Mouse (Mus musculus) embryonic fibroblast, embryonic 13.5 days (primary cell): ENCODE results near the gene Hpse2. TPM values are rescaled to one million over a fixed set of nuclear protein-coding genes. Genes with fewer than 3 reads are reported as not detected.

Experiments
- H3K27ac ChIP-seq: 2 replicates; pipeline ENCODE4 v1.5.1; 2012; ENCODE audit warnings: low read length, control low read depth, inconsistent platforms; ENCODE audit not compliant: insufficient read depth
- H3K4me1 ChIP-seq: 2 replicates; pipeline ENCODE4 v1.6.1; 2011; ENCODE audit warnings: low read length; ENCODE audit not compliant: control insufficient read depth, insufficient read depth
- H3K4me3 ChIP-seq: 2 replicates; pipeline ENCODE4 v1.5.1; 2011; ENCODE audit warnings: mild to moderate bottlenecking, control low read depth, low read length; ENCODE audit not compliant: insufficient read depth
- CTCF ChIP-seq: IDR thresholded peaks from 2 replicates; pipeline ENCODE4 v1.5.1; 2011; ENCODE audit warnings: mild to moderate bottlenecking, control low read depth, low read length, moderate library complexity, borderline replicate concordance; ENCODE audit not compliant: insufficient read depth
- POLR2A ChIP-seq: IDR thresholded peaks from 2 replicates; pipeline ENCODE4 v1.6.1; 2011; ENCODE audit warnings: low read depth, mild to moderate bottlenecking, control low read depth, low read length, moderate library complexity
- polyA plus RNA-seq: library from polyadenylated mRNA; stranded (reverse); fragments of >200 nt; gene quantifications from 2 replicates; pipeline ENCODE4 v1.2.4, GENCODE M21; 2011; ENCODE audit warnings: low read depth; ENCODE audit not compliant: missing spikeins, insufficient read length

Gene Hpse2
- polyA plus RNA-seq, 1 experiment: 1.6 TPM

- TF ChIP-seq POLR2A: no peak
- TF ChIP-seq CTCF: no peak
- H3K4me3 ChIP-seq: no peak overlapping the region
- peaks cover 8% of the 10 kb centered on the region for H3K4me1 ChIP-seq
- H3K27ac ChIP-seq: no peak overlapping the region
Observed at GRCm38 (mm10) chr19:42985372-42986314, 402.5 kb downstream of the Hpse2 start.

- TF ChIP-seq CTCF: no peak
- TF ChIP-seq POLR2A: no peak
- Histone ChIP-seq H3K27ac (no peak overlapping the region), H3K4me3 (no peak overlapping the region), H3K4me1 (peaks cover 4% of the 10 kb centered on the region; the same call in 1 of the 2 replicates)
Observed at GRCm38 (mm10) chr19:42980537-42980936, 407.6 kb downstream of the Hpse2 start.

GRCm38 (mm10) chr19:42977938-42978337, 410.2 kb downstream of the Hpse2 start:
- Histone ChIP-seq H3K4me1 (no peaks in the 10 kb centered on the region), H3K4me3 (no peak overlapping the region), H3K27ac (no peak overlapping the region)
- TF ChIP-seq CTCF (no peak), POLR2A (no peak)

GRCm38 (mm10) chr19:42973740-42974139, 414.4 kb downstream of the Hpse2 start:
- H3K27ac ChIP-seq: no peak overlapping the region
- TF ChIP-seq CTCF (no peak), POLR2A (no peak)
- H3K4me3 ChIP-seq: no peak overlapping the region
- no peaks in the 10 kb centered on the region for H3K4me1 ChIP-seq

- Histone ChIP-seq H3K4me1 (peaks cover 2% of the 10 kb centered on the region; the same call in 1 of the 2 replicates), H3K4me3 (no peak overlapping the region), H3K27ac (no peak overlapping the region)
- TF ChIP-seq POLR2A (no peak), CTCF (no peak)
Observed at GRCm38 (mm10) chr19:42965171-42965570, 423.0 kb downstream of the Hpse2 start.

GRCm38 (mm10) chr19:42948114-42948636, 440.0 kb downstream of the Hpse2 start:
- TF ChIP-seq CTCF (no peak), POLR2A (no peak)
- H3K4me3 ChIP-seq: no peak overlapping the region
- H3K4me1 ChIP-seq: no peaks in the 10 kb centered on the region
- H3K27ac ChIP-seq: no peak overlapping the region

- Histone ChIP-seq H3K27ac (no peak overlapping the region), H3K4me1 (no peaks in the 10 kb centered on the region)
Observed at GRCm38 (mm10) chr19:42937544-42937943, 450.6 kb downstream of the Hpse2 start.

GRCm38 (mm10) chr19:42936661-42937193, 451.4 kb downstream of the Hpse2 start:
- Histone ChIP-seq H3K4me3 (no peak overlapping the region), H3K27ac (no peak overlapping the region), H3K4me1 (no peaks in the 10 kb centered on the region)
- TF ChIP-seq POLR2A (no peak), CTCF (no peak)

More at GRCm38 (mm10) chr19:42937544-42937943, 450.6 kb downstream of the Hpse2 start:
- H3K4me3 ChIP-seq: no peak overlapping the region
- TF ChIP-seq POLR2A (no peak), CTCF (no peak)

GRCm38 (mm10) chr19:42929702-42930101, 458.5 kb downstream of the Hpse2 start:
- Histone ChIP-seq H3K4me3 (no peak overlapping the region), H3K27ac (no peak overlapping the region), H3K4me1 (no peaks in the 10 kb centered on the region)
- TF ChIP-seq POLR2A (no peak), CTCF (no peak)

- H3K4me3 ChIP-seq: no peak overlapping the region
Observed at GRCm38 (mm10) chr19:42928271-42928670, 459.9 kb downstream of the Hpse2 start.

More at GRCm38 (mm10) chr19:42928271-42928670, 459.9 kb downstream of the Hpse2 start:
- Histone ChIP-seq H3K4me1 (no peaks in the 10 kb centered on the region), H3K27ac (no peak overlapping the region)
- TF ChIP-seq CTCF (no peak), POLR2A (no peak)
